Mouse (Mus musculus) heart, adult 8-10 months (tissue): Measurements from ENCODE around the gene Kat7. TPM values are rescaled to one million over a fixed set of nuclear protein-coding genes. Genes with fewer than 3 reads are reported as not detected.

Source experiments
- DNase-seq: peaks from one replicate; pipeline ENCODE4 v3.0.0; 2022; ENCODE audit warnings: low spot score
- total RNA-seq, 4 experiments: library from RNA; stranded (reverse); gene quantifications; 2 replicates each; pipeline ENCODE4 v1.2.4; 2022

Kat7 gene
- total RNA-seq, 4 experiments from 2014 or later = 27.2 to 37.8 (median 32.3) TPM

DNA sequence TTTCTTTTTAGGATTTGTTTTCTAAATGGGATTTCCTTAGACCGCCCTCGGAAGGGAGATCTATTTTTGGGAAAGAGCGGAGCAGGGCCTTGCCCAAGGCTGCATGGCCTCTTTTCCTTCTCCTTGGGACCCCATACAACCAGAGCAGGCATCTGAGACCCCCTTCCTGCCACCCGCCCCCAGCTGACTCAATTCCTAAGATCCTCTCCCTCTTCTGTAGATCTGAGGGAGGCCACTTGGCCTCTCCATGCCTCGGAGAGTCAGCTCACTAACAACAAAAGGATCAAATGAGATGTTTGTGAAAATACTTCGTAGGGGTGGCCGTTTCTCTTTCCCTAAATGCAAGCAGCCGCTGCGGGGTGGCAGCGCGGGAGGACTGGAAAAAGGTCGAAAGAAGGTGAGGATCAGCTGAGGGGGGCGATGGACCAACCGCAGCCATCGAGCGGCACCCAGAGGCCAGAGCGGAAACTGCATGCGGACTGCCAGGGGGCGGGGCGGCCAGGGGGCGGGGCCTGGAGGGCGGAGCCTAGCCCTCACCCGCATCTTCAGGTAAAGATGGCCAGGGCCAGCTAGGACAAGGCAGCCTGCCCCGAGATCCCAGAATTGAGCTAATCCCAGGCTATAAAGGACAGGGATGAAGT lies 78.2 kb downstream of the Kat7 start:
- DNase-seq = peak; percentile 38

DNA sequence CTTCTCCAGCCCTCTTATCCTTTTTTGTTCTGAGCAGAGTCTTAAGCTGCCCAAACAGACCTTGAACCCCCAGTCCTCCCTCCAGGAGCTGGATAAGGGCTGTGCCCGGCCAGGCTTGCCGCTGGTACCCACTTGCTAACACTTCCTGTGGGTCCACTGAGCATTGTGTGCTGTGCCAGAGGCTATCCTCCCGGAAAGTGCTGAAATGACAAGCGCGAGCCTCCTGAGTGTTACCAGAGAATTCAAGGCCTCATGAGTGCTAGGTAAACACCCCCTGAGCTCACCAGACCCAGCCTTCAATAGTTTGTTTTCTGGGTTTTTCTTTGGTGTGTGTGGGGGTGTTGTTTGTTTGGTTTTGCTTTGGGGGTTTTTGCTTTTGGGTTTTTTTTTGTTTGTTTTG lies 82.6 kb downstream of the Kat7 start:
- no peak for DNase-seq

DNA sequence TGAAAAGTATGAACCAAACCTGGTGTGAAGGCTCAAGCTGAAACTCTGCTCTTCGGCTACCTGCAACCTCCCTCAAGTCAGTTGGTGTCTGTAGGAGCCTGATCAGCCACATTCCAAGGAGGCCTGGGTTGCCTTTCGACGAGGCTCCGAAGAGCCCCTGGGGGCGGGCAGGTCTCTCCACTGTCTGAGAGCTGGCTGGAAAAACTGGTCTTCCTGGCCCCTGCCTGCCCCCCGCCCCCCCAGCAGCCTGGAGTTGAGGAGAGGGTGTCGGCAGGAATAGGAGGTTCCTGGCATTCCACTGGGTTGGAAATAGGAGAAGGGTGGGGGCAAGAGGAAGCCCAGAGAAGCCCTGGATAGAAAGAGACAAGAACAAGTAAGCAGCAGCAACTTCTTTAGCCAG lies 84.6 kb downstream of the Kat7 start:
- DNase-seq = no peak

Other genes with a start within 250 kb of the Kat7 start
- 10 to 100 TPM in 1 of 4 experiments, 1 to 10 TPM in 3; 9.1 to 10.3 (median 9.8) TPM for gene Itga3, start 233.4 kb downstream of the Kat7 start, total RNA-seq
- not detected for gene Dlx3, start 190.1 kb downstream of the Kat7 start, total RNA-seq
- gene Dlx4, start 164.0 kb downstream of the Kat7 start, total RNA-seq = not detected
- gene Tac4, start 48.7 kb downstream of the Kat7 start, total RNA-seq = not detected
- 1 to 10 TPM; 5.1 to 6.6 (median 6.0) TPM for gene Fam117a, start 26.8 kb upstream of the Kat7 start, total RNA-seq
- 10 to 100 TPM; 35.4 to 42.2 (median 36.5) TPM for gene Slc35b1, start 74.4 kb upstream of the Kat7 start, total RNA-seq
- 100 to 1,000 TPM; 159 to 184 (median 160) TPM for gene Spop, start 103.8 kb upstream of the Kat7 start, total RNA-seq
- gene Nxph3, start 204.3 kb upstream of the Kat7 start, total RNA-seq = under 1 TPM; 0.41 to 0.76 (median 0.50) TPM